Mouse (Mus musculus) adrenal gland, adult (tissue): Measurements from ENCODE around the gene Col6a5.

Experiments used
- DNase-seq, 2 experiments: peaks; one replicate each; pipeline ENCODE4 v3.0.0; 2022 to 2023; ENCODE audit warnings: low spot score in 1 of 2; ENCODE audit not compliant: inconsistent age in 2 of 2

Gene Col6a5

DNA sequence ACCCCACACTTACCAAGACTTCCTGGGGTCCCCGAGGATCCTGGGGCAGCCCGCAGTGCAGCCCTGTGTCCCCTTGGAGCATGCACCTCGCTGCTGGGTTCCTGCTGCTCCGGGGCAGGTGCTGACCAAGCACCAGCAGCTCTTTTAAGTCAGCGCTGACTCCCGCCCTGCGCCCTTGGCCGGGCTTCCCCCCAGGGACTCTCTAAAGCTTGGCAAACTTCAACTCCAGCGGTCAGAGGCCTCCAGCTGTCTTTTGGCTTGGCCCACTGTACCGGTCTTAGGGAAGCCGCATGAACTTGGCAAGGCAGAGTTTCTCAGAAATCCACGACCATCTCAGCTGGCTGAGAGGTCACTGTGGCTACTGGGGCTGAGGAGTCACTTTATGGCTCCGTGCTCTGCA, at the start of gene Col6a5:
Col6a5 (minus strand) TSS at position 111 of the 400 bp plus-strand sequence.
- DNase-seq: peak; percentile 30 to 80

DNA sequence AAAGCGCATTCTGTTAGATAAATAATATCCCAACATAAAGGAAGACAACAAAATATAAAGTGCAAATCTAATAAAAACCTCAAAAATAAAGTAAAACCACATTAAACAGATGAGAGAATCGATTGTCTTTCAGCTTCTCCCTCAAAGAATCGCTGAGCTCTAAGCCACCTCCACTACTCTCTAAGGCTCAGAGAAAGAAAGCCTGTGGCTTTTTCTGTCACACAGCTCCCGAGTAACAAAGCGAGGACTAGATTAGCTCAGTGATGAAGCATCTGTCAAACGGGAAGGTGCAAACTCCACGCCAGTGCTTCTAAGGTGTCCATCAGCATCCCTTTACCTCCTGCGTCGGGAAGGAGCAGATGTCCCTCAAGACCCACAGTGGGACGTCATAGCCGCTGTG, 37.5 kb upstream of the Col6a5 start:
- no peak for DNase-seq

DNA sequence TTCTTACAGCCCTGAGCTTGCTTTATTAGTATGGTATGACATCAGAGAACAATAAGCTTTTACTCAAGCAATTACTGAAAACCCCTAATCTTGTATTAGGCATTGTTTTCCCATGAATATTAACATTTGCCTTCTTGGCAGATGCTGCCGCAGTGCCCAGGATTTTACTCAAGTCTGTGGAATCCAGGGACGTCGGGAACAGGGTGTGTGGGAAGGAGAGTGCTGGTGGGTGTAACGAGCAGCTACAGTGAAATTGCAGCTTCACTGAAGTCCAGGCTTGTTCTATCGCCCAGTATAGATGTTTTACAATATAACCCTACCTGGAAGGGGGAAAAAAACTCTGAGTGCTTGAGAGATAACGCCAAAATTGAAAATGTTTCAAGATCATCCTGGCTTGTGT, 32.0 kb upstream of the Col6a5 start:
- DNase-seq: no peak

DNA sequence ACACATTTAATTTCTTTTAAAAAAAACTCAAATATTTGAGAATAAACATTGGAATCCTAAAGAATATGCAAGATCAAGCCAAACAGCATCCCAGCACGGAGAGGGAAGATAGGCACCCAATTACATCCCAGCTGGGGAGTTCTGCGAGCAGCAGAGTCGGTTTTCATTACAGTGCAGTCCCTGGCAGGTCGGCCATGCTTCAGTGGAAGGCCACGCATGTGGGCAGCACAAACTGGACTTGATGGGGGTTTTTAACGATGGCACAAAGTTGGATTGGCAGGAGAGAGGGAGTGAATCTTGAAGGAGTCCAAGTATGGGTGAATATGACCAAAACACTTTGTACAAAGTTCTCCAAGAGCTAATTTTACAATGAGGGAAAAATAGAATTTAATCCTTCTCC, 29.7 kb upstream of the Col6a5 start:
- no peak for DNase-seq

DNA sequence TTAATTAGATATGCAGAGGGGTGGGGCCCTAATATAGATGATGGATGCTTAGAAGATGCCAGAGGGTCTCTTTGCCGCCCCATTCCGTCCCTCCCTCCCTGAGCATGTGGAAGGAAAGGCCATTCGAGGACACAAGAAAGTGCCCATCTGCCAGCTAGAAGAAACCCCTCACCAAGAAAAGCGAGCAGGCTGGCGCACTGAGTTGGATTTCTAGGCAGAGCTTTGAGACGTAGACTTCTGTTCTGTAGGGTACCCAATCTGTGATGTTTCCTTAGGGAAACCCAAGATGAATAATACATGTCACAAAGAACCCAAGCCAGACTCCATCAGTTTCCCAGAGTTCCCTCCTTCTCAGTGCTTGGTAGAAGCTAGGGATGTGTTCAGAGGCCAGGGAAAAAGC, 29.0 kb upstream of the Col6a5 start:
- DNase-seq: no peak

DNA sequence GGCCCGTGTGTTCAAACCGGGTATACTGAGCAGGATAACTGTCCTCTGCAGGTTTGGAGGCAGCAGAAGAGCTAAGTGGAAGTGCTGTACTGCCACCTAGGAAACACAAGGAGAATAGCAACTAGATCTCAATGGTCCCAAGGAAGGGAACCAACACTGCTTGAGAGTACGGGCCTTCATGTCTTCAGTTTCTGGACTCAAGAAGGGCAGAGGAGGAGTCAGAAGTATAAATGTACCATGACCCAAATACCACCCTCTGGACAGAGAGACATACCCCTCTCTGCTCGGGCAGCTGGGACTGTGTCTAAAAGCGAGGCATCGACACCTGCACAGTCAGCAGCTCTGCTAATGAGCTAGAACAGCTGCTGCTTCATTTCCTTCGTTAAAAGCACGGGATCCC, 27.7 kb upstream of the Col6a5 start:
- DNase-seq: peak in 1 of 2 experiments; percentile 60

DNA sequence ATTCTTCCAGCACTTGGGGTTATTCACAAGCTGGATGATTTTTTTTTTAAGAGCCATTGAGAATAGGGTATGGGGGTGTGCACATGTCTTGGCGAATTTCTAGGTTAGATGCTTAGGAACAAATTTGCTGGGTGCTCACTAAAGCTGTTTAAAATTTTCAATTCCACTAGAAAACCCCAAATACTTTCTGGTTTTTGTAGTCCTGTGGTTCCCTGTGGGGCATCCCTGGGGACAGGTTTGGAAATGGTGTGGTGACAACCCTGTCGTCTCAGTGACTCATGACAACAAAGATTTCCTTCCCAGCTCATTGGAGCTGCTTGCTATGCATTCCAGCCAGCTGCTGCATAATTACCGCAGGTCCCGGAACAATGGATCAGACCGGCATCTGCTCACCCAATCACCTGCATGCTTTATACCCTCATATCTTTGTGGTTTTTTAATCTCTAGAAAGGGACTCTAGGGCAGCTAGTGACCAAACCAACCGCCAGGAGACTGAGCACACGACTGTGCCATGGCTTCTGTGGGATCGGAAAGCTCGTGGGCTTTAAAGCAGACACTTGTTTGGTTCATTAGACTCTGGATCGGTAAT, 24.6 kb upstream of the Col6a5 start:
- DNase-seq: no peak

DNA sequence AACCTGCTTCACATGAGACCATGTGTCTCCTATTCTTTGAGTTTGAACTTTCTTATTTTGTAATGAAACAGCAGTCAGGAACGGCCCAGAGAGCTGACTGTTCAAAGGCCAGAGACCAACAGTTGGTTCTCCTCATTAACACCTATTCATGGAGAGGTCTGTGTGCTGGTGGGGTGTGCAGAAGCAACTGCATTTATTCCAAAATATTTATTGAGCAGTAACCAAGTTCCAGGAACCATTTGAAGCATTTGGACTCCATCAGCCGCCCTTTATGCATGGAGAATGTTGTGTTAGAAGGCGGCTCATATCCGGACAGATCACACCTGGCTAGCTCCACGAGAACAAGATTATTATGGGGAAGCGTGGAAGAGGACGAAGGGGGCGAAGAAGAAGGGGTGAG, 18.0 kb upstream of the Col6a5 start:
- DNase-seq: no peak

DNA sequence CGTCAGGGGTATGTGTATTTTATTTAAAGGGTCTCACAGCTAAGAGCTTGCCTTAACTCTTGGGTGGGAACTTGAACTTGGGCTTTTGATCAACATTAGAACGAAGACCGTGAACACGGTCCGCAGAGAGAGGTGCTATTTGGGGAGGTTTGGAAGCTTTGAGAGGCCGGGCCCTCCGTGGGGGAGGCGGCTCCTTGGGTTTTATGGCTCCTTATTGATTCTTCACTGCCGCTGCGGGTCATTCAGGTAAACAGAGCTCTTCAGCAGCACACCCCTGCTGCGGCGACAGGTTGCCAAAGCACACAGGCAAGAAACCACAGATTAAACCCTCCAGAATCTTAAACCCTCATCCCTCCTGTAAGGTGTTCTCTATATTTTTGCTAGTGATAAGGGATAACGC, 16.4 kb upstream of the Col6a5 start:
- DNase-seq: no peak

DNA sequence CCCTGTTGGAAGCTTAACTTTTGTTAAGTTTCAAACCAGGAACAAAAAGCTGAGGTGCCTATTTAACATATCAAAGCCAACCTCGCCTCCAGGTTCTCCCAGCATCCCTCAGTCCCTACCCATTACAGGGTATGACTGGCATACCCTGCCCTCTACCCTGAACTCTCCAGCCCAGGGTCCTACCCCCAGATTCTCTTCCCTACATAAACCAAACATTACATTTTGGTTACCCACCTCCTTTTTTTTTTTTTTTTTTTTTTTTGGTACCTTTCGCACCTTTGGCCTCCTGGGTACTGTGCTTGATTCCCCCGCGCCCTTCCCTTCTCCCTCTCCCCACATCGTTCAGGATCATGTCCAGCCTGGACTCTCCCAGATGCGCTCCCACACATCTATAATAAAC, 15.9 kb upstream of the Col6a5 start:
- DNase-seq: no peak

DNA sequence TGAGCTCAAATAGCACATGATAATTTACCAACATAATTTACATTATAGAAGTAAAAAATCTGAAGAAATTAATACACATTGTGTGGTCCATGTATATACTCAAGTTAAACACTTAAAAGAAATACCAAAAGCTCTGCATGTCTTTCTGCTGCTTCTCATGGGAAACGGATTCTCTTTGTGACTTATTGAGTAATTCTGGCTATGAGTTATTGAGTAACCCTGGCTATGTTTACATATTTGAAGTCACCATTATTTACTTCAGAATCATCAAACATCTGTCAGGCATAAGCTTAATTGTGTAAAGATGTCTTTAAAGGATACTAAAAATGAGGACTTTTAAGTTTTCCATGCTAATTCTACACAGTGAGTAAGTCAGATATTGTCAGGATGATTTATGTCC, 13.3 kb upstream of the Col6a5 start:
- no peak for DNase-seq

DNA sequence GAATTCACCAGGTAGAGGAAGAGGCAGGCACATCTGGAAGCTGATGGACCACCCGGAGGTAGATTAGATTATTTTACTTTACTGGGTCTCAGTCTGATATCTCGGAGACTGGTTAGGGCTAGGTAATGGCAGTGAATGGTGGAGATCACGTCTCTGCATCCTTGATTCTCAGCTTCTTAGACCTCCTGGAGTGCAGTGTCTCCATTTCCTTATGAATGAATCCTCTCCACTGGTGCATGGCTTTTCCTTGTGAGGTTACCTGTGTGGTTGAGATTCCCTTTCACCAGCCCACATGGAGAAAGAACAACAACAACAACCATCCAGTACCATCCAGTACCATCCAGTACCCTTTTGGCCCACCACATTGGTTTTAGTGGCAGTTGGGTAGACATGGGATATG, 11.6 kb upstream of the Col6a5 start:
- no peak for DNase-seq

DNA sequence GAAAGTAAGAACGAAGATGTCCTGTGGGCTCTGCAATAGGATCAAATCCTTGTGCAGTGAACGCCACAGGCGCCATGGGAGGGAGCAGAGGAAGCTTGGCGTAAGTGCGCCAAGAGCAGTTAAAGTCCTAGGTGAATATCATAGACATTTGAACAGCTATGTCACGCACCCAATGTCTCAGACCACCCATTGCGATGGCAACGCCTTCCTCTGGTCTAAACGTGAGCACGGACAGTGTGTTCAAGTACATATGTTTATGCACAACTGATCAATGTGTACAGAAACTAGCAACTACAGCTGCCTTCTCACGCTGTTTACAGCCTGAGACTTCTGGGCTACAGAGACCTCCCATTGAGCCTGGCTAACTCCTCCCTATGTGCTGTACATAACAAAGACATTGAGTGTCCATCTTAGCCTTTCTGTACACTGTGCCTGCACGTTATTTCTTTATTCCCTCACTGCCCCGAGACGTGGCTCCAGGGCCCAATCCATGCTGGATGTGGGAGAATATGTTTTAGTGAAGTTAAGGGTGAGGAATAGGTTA, 11.0 kb upstream of the Col6a5 start:
- no peak for DNase-seq

DNA sequence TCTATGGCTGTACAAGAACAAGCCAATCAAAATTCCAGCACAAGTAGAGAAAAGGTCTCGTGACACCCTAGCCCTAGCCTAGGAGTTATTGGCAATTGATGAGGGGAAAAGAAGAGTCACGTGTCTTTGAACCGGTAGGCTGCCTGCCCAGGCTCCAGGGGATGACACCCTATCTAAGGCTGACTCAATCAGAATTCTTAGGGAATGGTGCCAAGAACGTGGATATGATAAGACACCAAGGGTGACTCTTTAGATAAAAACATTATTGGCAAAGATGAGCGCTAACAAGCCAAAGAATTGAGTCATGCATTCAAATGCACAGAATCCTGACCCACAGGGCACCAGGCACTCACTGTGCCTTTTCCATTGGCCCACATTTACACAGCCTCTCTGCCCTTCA, 10.5 kb upstream of the Col6a5 start:
- peak in 1 of 2 experiments; percentile 53 for DNase-seq

DNA sequence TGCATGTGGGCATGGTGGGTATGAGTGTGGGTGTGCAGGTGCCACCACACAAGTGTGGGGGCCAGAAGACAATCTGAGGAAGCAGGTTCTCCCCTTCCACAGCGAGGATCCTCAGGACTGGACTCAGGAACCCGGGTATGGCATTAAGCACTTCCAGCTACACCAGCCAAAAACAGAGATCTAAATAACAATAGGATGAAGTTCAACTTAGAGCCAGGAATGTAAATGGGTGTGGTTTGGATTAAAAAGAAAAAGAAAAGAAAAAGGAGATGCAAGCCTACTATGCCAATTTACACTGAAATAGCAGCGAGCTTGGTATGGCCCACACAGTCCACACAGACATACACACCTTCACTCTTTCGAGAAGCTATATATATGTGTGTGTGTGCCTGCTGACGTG, 7.5 kb upstream of the Col6a5 start:
- DNase-seq: no peak

DNA sequence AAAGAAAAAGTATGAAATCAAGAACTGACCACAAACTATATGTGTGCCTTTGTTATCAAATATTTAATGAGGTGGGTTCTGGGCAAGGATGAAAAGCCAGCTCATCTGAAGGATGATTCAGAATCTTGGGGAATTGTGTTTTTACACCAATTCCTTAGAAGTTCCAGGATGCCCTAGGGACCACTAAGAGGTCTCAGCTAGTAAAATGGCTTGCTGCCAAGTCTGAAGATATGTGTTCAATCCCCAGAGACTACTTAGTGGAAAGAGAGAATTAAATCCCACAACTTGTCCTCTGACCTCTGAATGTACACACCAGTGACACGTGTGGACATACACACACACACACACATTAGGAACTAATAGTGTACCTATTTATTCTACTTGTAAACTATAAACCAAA, 1.3 kb downstream of the Col6a5 start:
- DNase-seq: no peak

DNA sequence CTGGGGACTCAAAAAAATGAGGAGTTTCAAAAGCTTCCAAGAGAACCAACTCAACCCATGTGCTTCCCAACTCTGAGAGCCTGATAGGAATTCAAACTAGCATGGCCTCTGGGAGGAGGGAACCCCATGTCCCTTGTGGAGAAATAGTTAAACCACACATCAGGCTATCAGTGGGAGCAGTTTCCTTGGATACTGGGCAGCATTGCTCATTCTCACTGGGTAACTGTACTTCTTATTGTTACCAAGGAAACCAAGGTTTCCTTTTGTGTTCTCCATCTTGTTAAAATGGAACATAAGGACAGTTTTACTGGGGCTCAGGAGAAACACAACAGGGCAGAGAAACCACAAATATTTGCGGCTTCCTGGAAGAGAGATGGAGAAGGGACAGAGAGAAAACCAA, 10.7 kb downstream of the Col6a5 start:
- DNase-seq: no peak

DNA sequence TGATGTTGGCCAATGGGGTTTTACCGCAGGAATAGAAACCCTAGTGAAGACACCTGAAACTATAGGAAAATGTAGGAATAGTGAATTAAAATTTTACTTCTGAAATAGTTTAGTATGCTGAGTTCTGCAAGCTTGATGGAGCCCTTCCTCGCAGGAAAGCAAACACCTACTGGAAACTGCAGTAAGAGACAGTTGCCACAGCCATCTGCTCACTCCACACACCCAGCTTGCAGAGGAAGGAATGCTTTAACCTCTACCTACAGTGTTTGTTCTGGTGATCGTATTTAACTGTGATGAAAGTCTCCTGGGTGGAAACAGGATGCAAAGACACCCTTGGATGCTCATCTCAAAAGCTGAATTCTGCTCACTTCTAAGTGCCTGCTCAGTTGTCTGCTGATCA, 12.9 kb downstream of the Col6a5 start:
- DNase-seq: no peak

DNA sequence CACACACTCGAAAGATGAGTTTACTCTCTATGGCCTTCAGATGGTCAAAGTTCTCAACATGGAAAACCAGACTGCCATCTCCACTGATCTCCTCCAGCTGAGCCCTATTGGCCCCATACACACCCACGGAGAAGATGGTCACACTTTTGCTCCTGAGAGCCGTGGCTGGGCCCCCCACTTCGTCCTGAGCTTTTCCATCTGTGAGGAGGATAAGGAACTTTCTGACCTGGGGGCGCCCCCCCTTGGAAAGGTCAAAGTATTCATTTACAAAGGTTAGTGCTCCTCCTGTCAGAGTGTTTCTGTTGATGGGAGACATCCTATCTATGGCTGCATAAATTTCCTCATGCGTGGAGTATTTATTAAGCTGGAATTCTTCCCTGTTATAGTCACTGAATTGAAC, 26.6 kb downstream of the Col6a5 start:
- DNase-seq: no peak

DNA sequence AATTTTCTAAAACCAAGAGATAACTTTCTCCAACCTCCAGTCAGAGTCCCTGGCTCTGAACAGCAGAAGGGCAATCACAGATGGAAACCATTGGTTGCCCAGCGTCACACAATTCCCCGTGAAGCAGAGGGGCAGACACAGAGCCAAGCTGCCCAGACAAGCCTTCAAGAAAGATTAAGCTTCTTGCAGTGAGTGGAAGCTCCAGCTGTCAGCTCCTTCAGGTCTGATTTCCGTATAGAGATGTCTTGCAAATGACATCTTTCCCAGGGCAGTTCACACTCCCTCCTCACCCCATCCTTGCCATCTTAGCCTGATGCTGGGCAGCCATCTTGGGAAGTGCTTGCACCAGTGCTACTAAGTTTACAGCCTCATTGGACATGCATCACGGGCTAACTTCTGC, 31.2 kb downstream of the Col6a5 start:
- DNase-seq: no peak

DNA sequence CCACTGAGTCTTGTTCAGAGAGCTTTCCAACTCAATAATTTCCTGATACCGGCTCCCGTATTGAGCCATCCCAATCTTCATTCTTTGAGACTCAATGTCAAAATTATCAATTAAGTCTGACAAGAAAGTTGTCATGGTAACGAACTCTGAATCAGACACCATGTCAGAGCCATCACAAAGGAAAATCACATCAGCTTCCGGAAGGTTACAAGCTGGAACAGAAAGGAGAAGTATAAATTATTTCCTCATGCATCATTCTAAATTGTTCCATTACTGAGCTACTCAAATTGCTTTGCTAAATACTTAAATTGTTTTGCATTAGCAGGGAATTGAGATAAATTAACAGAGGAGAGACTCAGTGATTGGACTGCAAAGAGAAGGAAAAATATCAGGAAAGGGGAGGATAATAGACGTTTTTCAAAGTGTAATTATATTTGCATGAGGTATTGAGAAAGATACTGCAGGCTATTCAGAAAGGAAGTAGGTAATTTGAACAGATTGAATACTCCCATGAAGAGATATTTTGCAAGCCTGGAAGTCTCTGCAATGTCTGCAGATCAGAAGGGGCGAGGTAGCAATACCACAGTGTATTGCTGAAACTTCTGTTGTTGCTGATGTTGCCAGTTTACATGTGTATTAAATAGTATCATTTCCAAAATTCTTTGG, 31.9 kb downstream of the Col6a5 start:
- no peak for DNase-seq

DNA sequence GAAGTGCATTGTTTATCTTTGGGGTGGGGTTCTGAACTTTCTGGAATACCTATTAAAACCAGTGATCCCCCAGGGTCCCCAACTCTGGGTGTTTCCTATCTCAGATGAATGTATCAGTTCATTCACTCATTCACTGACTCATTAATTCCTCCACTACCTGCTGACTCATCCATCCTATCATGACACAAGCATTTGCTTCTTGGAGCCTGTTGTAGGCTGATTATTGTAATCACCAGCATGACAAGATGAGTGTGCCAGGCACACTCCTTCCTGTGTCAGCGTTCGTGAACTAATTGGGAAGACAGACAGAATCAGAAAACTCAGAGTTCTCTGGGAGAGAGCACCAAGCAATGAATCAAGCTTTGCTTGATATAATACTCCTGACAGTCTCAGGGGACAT, 36.8 kb downstream of the Col6a5 start:
- no peak for DNase-seq

DNA sequence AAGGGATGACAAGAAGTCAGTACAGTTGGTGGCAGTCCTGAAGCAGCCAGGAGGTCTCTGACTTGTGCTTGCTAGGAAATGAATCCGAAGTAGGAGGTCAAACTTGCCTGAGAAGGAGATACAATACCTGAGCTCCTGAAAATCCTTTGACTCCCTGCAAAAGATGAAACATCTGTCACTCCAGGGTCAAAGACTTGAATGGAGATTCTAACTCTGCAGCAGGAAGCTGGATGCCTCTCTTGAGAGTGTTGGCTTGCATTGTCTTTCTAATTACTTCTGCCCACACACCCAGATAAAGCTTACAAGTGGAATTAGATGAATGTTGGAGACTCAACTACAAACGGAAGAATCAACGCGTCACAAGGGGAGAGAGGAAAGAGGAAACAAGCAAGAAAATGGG, 45.3 kb downstream of the Col6a5 start:
- no peak for DNase-seq
